Mouse (Mus musculus): ENCODE data around the gene Fam20b. TPM values are rescaled to one million over a fixed set of nuclear protein-coding genes. Genes with fewer than 3 reads are reported as not detected.

Fam20b gene
- total RNA-seq, 2 experiments from 2014 or later = 29.3 to 29.9 TPM

DNA sequence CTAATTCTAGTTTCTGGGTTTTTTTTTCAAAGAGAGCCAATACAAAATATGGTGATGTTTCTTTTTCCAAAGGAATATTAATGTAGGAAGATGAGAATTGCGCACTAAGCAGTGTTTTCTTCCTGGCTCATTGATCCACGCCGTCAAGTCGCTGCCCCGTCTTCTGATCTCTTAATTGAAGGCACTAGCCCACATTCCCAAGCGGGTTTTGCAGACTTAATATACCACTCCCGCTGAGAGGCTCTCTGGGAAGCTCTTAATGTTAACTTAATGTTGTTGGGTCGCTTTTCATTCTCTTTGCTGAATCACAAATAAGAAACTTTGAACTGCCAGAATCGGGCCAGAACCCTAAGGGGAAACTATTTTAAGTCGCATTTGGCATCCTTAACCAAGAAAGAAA is 74.8 kb downstream of the Fam20b start:
- no peak for DNase-seq
- intact Hi-C loops (cut with DNase I) = no loop called here

GRCm38 (mm10) chr1:156642813-156643212 is 76.1 kb downstream of the Fam20b start:
- no peak for DNase-seq

DNA sequence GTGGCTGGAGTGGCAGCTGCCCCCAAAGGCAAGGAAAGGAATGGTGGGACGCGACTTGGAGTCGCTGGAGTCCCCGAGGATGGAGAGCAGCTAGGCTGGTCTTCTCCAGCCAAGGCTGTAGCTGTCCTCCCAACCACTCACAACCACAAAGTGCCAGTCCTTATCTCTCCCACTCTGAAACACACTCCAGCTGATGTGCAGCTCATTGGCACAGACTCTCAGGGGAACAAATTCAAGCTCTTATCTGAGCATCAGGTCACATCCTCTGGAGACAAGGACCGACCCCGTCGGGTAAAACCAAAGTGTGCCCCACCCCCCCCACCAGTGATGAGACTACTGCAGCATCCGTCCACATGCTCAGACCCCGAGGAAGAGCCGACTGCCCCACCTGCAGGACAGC is 77.1 kb downstream of the Fam20b start:
- intact Hi-C loops (cut with DNase I) = no loop called here
- DNase-seq = no peak

More at GRCm38 (mm10) chr1:156642813-156643212, 76.1 kb downstream of the Fam20b start:
- intact Hi-C loops (cut with DNase I) = no loop called here

- DNase-seq = no peak
- intact Hi-C loops (cut with DNase I) = no loop called here
Measured at GRCm38 (mm10) chr1:156640577-156640976, 78.3 kb downstream of the Fam20b start.

DNA sequence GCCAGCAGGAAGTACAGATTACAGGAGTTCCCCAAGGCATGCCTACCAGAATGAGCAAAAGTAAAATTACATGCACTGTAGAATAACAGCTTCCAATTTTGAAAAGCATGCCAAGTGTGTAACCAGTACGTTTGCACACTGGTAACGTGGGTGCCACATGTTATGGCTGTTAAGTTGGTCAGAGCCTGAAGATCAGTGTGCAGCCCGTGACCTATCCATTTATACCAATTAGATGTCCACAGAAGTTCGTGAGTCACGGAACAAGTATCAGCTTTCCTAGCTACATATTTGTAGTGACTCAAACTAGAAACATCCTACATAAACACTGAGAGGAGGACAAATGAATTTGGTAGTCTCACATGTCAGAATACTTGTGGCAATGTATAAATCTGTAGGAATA is 79.4 kb downstream of the Fam20b start:
- no peak for DNase-seq
- intact Hi-C loops (cut with DNase I) = no loop called here

- intact Hi-C loops (cut with DNase I) = no loop called here
- no peak for DNase-seq
Measured at GRCm38 (mm10) chr1:156635148-156635547, 83.7 kb downstream of the Fam20b start.

DNA sequence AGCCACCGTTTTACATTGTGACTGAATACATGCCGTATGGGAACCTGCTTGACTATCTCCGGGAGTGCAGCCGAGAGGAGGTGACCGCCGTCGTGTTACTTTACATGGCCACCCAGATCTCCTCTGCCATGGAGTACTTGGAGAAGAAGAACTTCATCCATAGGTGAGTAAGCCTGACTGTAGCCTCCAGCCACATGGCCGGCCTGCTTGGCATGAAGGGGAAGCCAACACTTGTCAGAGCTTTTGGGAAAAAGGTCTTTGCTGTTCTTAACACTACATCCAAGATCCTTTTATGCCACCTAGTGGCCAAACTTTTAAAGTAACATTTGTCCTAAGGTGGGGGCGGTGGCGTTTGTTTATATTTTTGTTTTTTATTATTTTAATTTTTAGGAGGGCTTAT is 85.8 kb downstream of the Fam20b start:
- DNase-seq = no peak
- intact Hi-C loops (cut with DNase I) = loop anchor here (5.0 kb wide), 4 partner anchors 51 to 371 kb away; no protein-coding TSS in a partner anchor

DNA sequence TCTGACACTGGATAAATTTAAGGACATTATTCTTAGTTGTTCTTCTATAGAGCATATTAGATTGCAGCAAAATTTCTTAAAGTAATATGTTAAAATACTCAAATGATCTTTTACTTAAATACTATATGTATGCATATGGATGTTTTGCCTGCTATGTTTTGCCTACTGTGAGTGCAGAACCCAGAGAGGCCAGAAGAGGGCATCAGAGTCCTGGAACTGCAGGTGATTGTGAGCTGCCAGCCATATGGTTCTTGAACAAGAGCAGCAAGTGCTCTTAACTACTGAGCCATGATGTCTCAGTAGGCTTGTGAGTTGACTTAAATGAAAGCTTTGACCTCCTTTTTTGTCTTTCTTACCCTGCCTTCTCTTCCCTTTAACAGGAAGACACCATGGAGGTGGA is 87.9 kb downstream of the Fam20b start:
- intact Hi-C loops (cut with DNase I) = loop anchor here (5.0 kb wide), 4 partner anchors 49 to 369 kb away; no protein-coding TSS in a partner anchor
- no peak for DNase-seq

- no peak for DNase-seq
- intact Hi-C loops (cut with DNase I) = loop anchor here (5.0 kb wide), 4 partner anchors 48 to 368 kb away; no protein-coding TSS in a partner anchor
Measured at GRCm38 (mm10) chr1:156629984-156630383, 88.9 kb downstream of the Fam20b start.

Other genes with a start within 250 kb of the Fam20b start
- gene Soat1, start 244.8 kb downstream of the Fam20b start, total RNA-seq (2021) = 1 to 10 TPM; 4.0 to 5.6 TPM
- 10 to 100 TPM; 36.7 to 40.4 TPM for gene Gm10031, start 195.1 kb downstream of the Fam20b start, total RNA-seq (2021)
- gene Abl2, start 160.3 kb downstream of the Fam20b start, total RNA-seq (2021) = 10 to 100 TPM; 16.2 to 16.9 TPM
- gene Tor3a, start 44.7 kb downstream of the Fam20b start, total RNA-seq (2021) = 1 to 10 TPM; 4.3 to 7.6 TPM
- 10 to 100 TPM in 1 of 2 experiments, 1 to 10 TPM in 1; 8.9 to 13.3 TPM for gene Angptl1, start 119.5 kb upstream of the Fam20b start, total RNA-seq (2021)
- 1 to 10 TPM; 1.3 to 2.9 TPM for gene Ralgps2, start 220.5 kb upstream of the Fam20b start, total RNA-seq (2021)

Measured in gastrocnemius, postnatal 36 days (tissue).